Mouse (Mus musculus) embryo, embryonic 10 days (tissue): Measurements from ENCODE around the gene Slc30a3.
"Not testable (repeated sequence)": the region's sequence is repeated elsewhere in the genome, so short reads cannot be mapped to it uniquely, and the experiment has no call there.

Experiments
- DNase-seq: peaks from one replicate; pipeline ENCODE4 v3.0.0-alpha.2; 2015; ENCODE audit warnings: low spot score

Gene Slc30a3

DNA sequence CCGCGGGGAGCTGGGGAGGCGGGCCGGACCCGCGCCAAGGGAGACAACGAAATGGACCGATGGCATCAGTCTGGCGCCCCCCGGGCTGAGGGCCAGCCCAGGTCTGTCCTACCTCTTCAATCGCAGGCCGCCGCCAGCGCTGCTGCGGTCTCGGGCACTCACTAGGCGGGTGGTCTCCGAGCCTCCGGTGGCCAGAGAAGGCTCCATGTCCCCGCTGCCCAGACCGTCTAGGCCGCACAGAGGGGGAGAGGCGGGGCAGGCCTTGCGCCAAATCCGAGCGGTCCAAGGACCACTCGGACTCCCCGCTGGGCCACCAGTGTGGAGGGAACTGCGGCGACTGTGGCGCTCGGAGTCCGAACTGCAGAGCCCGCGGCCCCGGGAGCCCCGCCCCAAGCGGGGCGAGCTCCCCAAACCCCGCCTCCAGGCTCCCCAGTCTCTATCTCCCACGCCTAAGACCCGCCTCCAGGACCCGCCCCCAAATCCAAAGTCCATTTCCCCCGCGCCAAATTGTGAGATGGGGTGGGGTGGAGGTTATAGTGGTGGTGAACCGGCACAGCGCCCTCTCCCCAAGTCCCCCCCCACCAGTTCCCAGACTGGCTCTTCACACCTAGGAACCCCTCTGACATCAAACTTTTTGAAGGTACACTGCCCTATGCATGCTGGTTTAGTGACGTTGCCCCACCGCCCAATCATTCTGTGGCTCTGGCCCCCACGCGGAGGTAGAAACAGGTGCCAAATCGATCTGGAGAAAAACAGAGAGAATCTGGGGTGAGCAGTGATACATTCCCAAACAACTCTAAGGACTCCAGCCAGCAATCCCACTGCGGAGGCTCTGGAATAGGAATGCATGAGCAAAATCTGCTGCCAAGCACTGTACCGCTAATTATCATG lies 14.6 kb downstream of the Slc30a3 start:
- peak; percentile 24 for DNase-seq

DNA sequence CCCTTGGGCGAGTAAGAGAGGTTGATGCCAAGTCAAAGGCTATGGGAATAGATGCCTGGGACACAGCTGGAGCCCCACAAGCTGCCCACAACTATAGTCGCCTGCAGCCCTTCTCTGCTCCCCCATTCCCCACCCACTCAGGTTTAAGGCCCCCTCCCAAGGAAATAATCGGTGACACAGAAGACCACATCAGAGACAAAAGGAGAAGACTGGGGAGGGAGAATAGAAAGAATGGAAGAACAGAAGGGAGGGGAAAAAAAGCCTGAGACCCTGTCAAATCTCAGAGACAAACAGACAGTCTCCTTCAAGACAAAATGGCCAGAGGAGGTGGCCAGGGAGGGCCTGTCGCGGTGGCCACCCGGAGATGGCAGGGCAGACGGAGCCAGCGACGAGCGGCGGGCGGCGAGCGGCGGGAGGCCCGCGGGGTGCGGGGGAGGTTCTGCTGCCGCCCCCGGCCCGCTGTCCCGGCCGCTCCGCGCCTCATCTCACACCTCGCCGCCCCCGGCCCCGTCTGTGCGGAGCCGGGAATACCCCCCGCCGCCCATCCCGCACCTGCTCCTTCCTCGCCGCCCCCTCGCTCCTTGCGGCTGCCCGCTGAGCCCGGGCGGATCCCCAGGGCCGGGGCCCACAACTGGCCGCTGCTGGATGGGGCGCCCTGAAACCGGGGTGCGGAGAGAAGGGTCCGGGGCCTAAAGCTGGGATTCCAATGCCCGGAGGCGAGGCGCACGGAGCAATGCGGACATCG lies 15.6 kb downstream of the Slc30a3 start:
- no peak for DNase-seq

DNA sequence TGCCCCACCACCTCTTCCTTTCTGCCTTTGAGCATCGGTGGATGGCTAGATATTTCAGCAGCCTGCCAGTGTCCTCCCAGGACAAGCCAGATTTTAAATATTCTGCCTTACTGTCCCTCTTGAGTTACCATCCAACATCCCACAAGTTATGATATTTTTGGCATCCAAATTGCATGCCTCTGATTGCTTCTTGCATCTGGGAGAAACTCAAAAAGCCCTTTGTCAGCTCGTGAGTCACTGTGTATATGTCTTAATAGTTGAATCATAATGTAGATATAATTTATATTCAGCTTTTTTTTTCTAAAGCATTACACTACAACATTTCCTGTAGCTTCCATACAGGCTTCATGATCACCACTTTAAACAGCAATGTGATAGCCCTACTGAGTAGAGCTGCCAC lies 20.9 kb downstream of the Slc30a3 start:
- DNase-seq: no peak

DNA sequence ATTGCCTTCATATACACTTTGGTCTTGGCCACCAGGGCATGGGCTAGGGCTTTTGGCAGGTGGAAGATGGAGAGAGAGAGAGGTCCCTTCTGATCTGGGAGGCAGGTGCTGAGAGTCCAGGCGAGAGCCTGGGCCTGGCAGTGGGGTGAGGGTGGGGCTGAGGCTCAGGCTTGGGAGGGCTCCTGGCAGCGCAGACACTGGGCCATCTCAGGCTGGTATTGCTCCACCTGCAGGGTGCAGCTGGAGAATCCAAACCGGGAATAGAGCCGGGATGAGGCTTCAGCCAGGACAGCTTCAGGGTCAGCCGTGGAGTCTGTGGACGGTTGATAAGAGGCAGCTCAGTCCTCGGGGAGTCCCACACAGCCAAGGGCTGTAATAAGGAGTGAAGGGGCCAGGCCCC lies 21.4 kb downstream of the Slc30a3 start:
- no peak for DNase-seq

DNA sequence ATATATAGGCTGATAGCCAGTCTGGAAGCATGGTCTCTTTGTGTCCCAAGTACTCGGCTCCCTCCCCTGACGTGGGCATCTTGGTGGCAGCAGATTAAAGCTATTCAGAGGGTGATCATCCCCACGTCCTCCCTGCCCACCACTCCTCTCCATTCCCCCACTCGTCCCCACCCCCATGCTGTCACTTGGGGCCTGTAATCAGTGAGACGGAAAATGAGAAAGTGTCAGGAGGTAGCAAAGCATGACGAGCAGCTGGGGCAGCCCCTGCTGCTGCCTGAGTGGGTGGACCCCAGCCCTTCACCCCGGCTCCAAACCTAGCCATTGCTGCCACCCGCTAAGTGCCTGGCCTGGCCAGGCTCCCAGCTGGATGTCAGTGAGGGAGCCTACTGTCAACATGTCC lies 24.1 kb downstream of the Slc30a3 start:
- DNase-seq: no peak

DNA sequence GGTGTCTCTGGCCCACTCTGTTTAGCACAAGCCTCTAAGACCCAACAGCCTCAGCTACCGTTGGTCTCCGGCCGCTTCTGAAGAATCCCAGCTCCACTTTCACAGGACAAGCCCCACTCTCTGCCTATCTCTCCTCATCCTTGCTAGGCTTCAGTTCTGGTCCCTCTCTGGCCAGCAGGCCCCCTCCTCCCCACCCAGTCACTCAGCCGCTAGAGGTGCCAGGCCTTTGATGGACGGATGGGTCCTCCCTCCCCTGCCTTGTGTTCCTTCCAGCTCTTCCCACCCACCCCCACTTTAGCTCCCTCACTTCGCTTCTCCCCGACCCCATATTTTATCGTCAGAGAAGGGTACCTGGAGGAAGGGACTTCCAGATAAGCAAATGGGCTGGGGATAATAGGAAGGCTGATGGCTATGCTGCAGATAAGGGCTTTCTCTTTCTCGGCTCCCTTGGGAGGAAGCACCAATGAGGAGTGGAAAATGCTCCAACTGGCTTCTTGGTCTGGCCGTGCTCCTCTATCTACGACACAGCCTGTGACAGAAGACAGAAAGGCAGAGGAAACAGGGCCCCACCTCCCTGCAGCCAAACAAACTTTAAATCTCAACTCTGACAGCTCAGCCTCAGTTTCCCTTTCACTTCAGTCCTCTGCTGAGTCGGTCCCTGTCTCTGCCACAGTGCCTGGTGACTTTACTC lies 25.0 kb downstream of the Slc30a3 start:
- no peak for DNase-seq

DNA sequence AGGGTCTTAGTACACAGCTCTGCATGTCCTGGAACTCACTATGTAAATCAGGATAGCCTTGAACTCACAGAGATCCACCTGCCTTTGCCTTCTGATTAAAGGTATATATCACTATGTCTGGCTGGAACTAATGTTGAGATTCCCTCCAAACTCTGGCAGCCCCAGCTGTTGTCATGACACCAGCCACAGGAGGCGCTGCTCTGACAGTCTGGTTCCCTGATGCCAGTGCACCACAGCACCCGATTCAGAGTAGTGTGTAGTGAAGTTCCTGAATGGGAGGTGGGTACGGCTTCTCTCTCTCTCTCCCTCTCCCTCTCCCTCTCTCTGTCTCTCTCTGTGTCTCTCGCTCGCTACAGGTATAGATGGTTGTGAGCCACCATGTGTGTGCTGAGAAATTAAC lies 25.7 kb downstream of the Slc30a3 start:
- peak; percentile 82 for DNase-seq

DNA sequence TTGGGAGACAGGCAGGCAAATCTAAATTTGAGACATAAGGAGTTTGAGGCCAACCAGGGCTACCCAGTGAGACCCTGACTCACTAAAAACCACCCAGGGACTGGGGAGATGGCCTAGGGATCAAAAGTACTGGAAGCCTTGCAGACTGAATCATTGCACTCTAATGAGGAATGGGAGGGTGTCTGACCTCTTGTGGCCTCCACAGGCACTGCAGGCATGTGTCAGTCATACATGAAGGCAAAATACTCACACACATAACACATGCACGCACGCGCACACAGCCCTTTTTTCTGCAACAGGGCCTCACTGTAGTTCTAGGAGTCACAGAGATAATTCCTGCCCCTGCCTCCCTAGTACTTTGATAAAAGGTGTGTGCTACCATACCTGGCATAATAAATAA lies 26.7 kb downstream of the Slc30a3 start:
- peak; percentile 80 for DNase-seq

DNA sequence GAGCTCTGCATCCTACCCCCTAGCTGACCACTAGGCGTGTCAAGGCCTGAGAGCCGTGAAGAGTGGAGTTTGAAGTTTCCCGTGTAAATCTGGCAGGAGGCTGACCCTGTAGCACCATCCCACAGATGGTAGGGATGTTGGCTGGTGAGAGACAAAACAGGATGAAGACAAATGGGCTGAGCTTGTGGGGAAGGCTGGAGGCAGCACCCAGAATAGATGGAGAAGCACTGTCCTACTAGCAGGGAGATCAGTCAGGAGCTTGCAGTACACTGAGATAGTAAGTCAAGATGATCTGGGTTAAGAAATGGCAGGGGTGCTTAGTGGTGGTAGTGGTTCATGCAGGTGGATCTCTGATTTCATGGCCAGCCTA lies 27.3 kb downstream of the Slc30a3 start:
- no peak for DNase-seq

DNA sequence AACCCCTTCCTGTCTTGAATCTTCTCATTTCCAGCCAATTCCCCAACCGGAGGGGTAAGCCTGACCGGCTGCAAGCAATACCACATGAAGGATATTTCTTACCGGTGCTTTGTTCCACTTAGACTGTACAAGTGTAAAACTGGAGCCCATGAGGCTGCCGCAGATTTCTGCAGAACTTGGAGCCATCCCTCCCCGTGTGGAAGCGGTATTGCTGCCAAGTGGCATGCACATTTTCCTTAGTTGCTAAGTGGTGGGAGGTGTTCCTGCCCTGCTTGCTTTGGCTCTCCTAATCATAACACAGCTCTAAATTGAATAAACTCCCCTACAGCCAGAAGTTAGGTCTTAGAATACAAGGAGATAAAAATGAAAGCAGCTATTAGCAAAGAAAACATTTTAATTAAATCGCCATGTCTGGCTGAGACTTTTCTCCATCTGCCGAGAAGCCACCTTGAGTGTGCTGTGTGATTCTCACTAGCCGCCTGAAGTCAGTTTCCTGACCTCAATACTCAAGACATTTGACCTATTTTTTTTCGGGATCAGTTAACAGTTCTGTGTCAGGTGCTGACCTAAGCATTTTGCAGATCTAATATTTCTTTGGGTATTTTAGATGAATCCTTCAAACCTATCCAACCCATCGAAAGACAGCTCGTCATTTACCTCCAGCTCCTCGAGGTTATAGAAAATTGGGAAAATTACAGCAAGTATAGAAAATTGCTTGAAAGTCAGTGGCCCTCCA lies 27.8 kb downstream of the Slc30a3 start:
- no peak for DNase-seq

DNA sequence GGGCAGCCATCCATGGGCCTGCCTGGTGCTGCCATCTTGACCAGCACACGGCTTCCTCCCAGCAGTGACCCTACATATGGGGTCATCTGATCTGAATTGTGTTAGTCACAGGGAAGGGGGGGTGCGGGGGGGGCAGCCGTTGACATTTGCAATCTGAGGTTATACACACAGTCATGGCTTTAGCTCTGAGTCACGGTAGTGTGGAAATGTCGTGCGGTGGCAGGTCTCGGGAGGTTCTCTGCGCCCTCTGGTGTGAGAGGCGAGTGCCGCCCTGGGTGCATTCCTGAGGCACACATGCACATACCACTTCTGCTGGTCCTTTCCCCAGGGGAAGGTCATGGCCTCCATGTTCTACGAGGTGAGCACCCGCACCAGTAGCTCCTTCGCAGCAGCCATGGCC lies 31.7 kb downstream of the Slc30a3 start:
- DNase-seq: no peak

DNA sequence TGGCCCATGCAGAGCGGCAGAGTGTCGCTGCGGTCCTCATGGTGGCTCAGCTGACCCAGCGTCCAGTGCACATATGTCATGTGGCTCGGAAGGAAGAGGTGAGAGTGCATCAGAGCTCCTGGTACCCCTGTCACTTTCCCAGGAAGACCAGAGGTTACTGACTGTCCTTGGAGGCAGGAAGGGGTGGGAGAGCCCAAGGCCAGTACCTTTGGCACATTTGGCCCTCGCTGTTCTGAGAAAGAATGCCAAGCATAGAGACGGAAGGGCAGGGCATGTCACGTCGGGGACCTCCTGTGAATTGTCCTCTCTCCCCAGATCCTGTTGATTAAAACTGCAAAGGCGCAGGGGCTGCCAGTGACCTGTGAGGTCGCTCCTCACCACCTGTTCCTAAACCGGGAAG lies 34.9 kb downstream of the Slc30a3 start:
- DNase-seq: no peak

DNA sequence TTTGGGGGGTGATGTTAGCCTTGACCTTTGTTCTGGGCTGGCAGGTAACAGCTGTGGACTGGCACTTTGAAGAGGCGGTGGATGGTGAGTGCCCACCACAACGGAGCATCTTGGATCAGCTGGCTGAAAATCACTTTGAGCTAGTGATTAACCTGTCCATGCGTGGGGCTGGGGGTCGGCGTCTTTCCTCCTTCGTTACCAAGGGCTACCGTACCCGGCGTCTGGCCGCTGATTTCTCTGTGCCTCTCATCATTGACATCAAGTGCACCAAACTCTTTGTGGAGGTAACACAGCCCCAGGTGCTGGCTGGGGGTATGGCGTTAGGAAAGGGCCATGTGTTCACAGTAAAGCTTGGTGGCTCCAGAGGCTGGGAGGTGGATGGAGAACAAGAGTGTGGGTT lies 36.2 kb downstream of the Slc30a3 start:
- DNase-seq: no peak

DNA sequence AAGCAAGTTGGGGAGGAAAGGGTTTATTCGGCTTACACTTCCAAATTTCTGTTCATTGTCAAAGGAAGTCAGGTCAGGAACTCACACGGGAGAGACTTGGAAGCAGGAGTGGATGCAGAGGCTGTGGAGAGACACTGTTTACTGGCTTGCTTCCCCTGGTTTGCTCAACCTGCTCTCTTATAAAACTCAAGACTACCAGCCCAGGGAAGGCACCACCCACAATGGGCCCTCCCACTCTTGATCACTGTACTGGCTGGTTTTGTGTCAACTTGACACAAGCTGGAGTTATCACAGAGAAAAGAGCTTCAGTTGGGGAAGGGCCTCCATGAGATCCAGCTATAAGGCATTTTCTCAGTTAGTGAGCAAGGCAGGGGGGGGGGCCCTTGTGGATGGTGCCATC lies 37.0 kb downstream of the Slc30a3 start:
- DNase-seq: no peak

DNA sequence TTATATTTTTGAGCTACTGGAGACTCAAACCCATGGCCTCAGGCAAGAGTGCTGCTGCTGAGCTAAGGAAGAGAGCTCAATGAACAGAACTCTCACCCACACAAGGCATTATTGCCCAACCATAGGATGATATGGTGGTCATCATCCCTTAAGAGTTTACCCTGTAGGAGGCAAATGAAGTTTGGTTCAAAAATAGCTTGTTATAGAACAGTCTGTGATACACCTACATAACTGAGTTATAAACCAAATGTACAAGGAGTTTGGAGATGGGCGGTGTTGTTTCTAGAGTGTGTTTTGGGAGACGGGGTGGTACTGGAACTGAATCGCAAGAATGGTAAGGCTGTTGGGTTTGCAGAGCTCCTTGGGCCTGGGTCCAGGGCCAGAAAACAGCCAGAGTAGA lies 38.2 kb downstream of the Slc30a3 start:
- DNase-seq: no peak

DNA sequence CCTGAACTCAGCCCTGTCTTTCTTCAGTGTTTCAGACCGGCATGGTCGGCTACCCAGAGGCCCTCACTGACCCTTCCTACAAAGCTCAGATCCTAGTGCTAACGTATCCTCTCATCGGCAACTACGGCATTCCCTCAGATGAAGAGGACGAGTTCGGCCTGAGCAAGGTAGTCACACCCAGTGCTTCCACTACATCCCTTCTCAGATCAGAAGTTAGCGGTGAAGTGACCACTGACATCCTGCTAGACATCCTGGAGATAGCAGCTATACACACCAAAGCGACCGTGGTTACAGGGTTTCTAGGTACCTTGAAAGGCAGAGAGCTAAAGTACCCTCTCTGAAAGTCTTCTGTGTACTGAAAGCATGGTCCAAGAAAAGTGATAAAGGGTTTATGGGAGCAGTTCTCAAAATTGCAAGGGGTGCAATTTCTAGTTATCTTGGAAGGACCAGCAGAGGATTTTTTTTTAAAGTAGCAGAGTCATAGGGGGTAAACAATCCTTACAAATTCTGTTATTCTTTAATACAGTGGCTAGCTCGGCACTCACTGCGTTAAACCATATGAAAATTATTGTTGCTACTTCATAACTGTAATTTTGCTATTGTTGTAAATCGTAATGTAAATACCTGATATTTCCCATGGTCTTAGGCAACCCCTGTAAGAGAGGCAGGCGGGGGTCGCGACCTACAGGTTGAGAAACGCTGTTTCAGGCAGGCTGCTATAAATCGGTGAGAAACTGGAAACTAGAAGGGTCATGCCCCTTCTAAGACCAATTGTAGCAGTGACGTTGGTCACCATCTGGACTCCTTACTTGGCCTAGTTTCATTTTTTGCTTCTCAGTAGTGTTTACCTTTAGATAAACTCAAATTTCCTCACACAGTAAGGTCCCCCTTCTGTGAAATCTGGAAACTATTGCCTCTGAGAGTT lies 52.6 kb downstream of the Slc30a3 start:
- DNase-seq: peak; percentile 68

DNA sequence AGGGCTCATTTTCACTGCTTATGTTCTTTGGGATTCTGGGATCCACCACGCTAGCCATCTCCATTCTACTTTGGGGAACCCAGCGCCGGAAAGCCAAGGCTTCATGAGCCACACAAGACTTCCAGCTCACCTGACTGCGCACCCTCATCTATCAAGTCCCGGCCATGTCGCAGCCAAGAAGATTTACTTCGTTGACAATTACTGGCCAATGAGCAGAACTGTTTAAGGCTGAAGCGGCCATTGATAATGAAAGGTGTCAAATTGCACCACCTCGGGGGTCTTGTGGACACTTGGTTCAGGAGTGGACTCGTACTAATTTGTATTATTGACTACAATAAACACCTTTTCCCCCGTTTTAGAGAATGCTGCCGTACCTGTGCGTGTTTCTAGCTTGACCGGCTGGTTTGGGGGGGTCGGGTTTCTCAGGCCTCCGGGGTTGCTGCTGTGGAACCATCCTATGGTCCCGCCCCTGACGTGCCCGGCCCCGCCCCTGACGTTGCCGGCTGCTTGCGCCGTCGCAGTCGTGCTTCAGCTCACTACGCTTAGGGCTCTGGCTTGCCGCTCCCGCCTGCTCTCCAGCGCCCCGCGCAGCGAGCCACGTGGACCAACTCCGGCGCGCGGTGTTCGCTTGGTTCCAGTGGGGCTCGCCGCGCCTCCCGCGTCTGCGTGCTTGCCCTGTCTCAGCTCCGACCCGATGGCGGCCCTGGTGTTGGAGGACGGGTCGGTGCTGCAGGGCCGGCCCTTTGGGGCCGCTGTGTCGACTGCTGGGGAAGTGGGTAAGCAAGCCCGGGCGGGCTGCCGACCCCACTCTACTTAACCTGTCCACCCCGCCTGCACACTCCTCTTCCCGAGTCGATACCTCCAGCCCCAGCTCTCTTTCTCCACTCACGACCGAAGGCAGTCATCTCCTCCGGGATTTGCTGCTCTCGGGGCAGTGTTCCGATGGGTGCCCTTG lies 53.5 kb downstream of the Slc30a3 start, which contains the start of gene Cad:
Cad (plus strand) TSS at position 520 of the 955 bp plus-strand sequence.
- DNase-seq: peak; percentile 97

DNA sequence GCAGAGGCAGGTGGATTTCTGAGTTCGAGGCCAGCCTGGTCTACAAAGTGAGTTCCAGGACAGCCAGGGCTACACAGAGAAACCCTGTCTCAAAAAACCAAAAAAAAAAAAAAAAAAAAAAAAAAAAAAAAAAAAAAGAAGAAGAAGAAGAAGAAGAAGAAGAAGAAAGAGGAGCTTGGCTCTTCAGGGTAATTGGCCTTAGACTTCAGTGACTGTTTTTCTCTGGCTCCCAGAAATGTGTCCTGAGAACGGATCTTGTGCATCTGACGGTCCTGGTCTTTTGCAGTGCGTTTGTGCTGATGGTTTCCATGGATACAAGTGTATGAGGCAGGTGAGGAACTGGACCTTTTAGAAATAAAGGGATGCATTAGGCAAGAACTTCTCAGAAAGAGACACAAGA lies 54.3 kb downstream of the Slc30a3 start:
- not testable (repeated sequence) for DNase-seq

DNA sequence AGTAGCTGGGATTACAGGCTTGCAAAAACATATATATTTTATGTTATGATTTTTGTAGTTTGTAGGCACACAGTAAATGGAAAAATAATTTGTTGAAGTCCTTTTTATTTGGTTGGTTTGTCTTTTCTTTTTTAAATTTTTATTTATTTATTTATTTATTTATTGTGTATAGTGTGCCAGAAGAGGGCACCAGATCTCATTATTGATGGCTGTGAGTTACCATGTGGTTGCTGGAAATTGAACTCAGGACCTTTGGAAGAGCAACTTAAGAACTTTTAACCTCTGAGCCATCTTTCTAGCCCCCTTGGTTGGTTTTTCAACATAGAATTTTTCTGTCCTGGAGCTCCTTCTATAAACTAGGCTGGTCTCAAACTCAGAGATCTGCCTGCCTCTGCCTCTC lies 57.6 kb downstream of the Slc30a3 start:
- DNase-seq: no peak
